Comparison of ENCODE assay signal across 8 mouse cellular contexts in the genomic region with DNA sequence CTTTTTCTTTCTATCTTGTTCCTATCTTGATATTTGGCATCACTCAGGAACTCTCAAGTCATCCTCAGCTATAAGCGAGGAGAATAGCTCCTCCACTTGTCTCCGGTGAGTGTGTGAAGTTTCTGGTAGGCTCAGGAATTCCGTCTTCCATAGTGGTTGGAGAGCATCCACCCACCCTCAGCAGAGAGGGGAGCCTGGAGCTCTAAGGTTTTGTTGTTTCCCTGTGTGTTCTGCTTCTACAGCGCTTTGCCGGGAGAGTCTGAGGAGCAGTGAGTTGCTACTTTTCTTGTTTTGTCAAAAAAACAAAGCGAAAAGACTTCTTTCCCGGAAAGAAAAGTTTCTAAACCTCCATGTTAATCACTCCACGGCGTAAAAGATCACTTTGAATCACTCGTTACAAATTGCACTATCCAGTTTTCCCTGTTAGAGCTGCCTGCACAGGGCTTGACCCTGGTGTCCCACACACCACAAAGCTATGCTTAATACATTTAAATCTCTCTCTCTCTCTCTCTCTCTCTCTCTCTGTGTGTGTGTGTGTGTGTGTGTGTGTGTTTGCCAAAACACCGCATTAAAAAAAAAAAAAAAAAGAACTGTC. TPM values are rescaled to one million over a fixed set of nuclear protein-coding genes. Genes with fewer than 3 reads are reported as not detected.
A peak's percentile ranks its signal among the peaks of the same experiment; 100 is the strongest.
DNase-seq lines count a peak whose midpoint lies in the region; ATAC-seq and TF ChIP-seq lines count a peak whose summit lies in the region.
"Had no signal": no experiment of that assay in that cellular context is flagged by ENCODE, and none has a peak within 500 bp of the region (broad histone marks: within the 10 kb centered on the region; RNA-seq: fewer than 3 reads in every experiment).

No protein-coding gene starts in this region.

- DNase-seq in right cerebral cortex, adult 2 months (ENCODE audit: low spot score in 2 of 2), result peak; percentile 23 to 35
- DNase-seq in right cerebral cortex, postnatal 14 days, result no peak
- DNase-seq in forebrain, embryonic 14.5 days (ENCODE audit: low spot score), result peak; percentile 48
- peak; percentile 61 for DNase-seq in hindbrain, postnatal 0 days (ENCODE audit: low spot score)
- peak; percentile 10 for DNase-seq in right cerebral cortex, postnatal 4 days

- 0 out of 2 replicates have a peak, but pooled peaks cover 4% of the 10 kb centered on the region for H3K27me3 ChIP-seq in forebrain, embryonic 14.5 days (replicated peaks; ENCODE audit: control insufficient read depth, insufficient read depth, low read length)
- H3K27me3 ChIP-seq in hindbrain, postnatal 0 days (ENCODE audit: insufficient read depth, low read length), result no peaks in the 10 kb centered on the region
- H3K27me3 ChIP-seq in limb, embryonic 15.5 days, result no peaks in the 10 kb centered on the region

- H3K4me2 ChIP-seq in forebrain, embryonic 14.5 days (ENCODE audit: low read length), result peak overlapping the region; percentile 82
- H3K4me2 ChIP-seq in hindbrain, postnatal 0 days (ENCODE audit: low read depth, low read length), result peak overlapping the region; percentile 75
- H3K4me2 ChIP-seq in limb, embryonic 15.5 days, result peak overlapping the region; percentile 95

- peaks cover 13% of the 10 kb centered on the region for H3K4me1 ChIP-seq in forebrain, embryonic 14.5 days (ENCODE audit: control insufficient read depth, insufficient read depth, low read length)
- H3K4me1 ChIP-seq in hindbrain, postnatal 0 days (ENCODE audit: insufficient read depth, low read length), result no peaks in the 10 kb centered on the region
- H3K4me1 ChIP-seq in limb, embryonic 15.5 days, result 0 out of 2 replicates have a peak, but pooled peaks cover 2% of the 10 kb centered on the region

- no peaks in the 10 kb centered on the region for H3K9me3 ChIP-seq in forebrain, embryonic 14.5 days (replicated peaks; ENCODE audit: control insufficient read depth, low read length)
- no peaks in the 10 kb centered on the region for H3K9me3 ChIP-seq in hindbrain, postnatal 0 days (ENCODE audit: low read length)
- H3K9me3 ChIP-seq in limb, embryonic 15.5 days, result no peaks in the 10 kb centered on the region

- peak; percentile 36; the same call in 1 of the 2 replicates for TF ChIP-seq CTCF in hindbrain, postnatal 0 days (IDR thresholded peaks at IDR 0.05; ENCODE audit: low read depth)

- no peak overlapping the region for H3K27ac ChIP-seq in forebrain, embryonic 14.5 days (ENCODE audit: low read depth, low read length)
- peak overlapping the region; percentile 90; the same call in 1 of the 2 replicates for H3K27ac ChIP-seq in hindbrain, postnatal 0 days
- no peak overlapping the region for H3K27ac ChIP-seq in limb, embryonic 15.5 days
- H3K27ac ChIP-seq: macrophage had no signal

- WGBS in forebrain, embryonic 14.5 days, result 4% methylated on average over 10 of the region's 11 CpGs
- WGBS in hindbrain, postnatal 0 days, result 3% methylated on average over 11 of the region's 11 CpGs
- 11% methylated on average over 10 of the region's 11 CpGs for WGBS in limb, embryonic 15.5 days

- no peak for ATAC-seq in forebrain, embryonic 14.5 days
- ATAC-seq in hindbrain, postnatal 0 days, result peak; percentile 38
- no peak for ATAC-seq in limb, embryonic 15.5 days (ENCODE audit: insufficient number of reproducible peaks, low FRiP score, low TSS enrichment, low read depth)
- ATAC-seq in erythroid progenitor cell, adult 5-6 weeks (replicated peaks; ENCODE audit: low FRiP score, poor library complexity, severe bottlenecking), result no peak

- peak overlapping the region; percentile 81; the same call in 1 of the 2 replicates for H3K9ac ChIP-seq in forebrain, embryonic 14.5 days (ENCODE audit: low read length)
- H3K9ac ChIP-seq in hindbrain, postnatal 0 days (replicated peaks; ENCODE audit: low read length), result peak overlapping the region; percentile 80
- no peak overlapping the region for H3K9ac ChIP-seq in limb, embryonic 15.5 days

- no peaks in the 10 kb centered on the region for H3K36me3 ChIP-seq in forebrain, embryonic 14.5 days (ENCODE audit: control insufficient read depth, insufficient read depth, low read length)
- H3K36me3 ChIP-seq in hindbrain, postnatal 0 days (ENCODE audit: insufficient read depth, low read length), result no peaks in the 10 kb centered on the region
- no peaks in the 10 kb centered on the region for H3K36me3 ChIP-seq in limb, embryonic 15.5 days

- peak overlapping the region; percentile 67 for H3K4me3 ChIP-seq in forebrain, embryonic 14.5 days (ENCODE audit: low read depth, low read length)
- peak overlapping the region; percentile 90 for H3K4me3 ChIP-seq in hindbrain, postnatal 0 days (ENCODE audit: low read length)
- peak overlapping the region; percentile 58 for H3K4me3 ChIP-seq in limb, embryonic 15.5 days

RNA-seq across cellular contexts. Expression of a gene that starts 1.3 kb away (rescaled TPM):
- polyA plus RNA-seq in forebrain, embryonic 14.5 days (2014; fragmentation: Nextera tagmentation; extraction: Ambion mirVana), result 8.0 and 11.0 TPM in 2 replicates
- 20.8 and 21.2 TPM in 2 replicates for total RNA-seq in hindbrain, postnatal 0 days (2014; rRNA removed)
- 16.3 and 16.5 TPM in 2 replicates for polyA plus RNA-seq in hindbrain, postnatal 0 days (2015; fragmentation: Nextera tagmentation; extraction: Ambion mirVana)
- polyA plus RNA-seq in limb, embryonic 15.5 days (2015; fragmentation: Nextera tagmentation; extraction: Ambion mirVana), result 5.0 and 5.2 TPM in 2 replicates
- under 0.01 TPM in 1 of 2 replicates, not detected in the other for total RNA-seq in erythroid progenitor cell, adult 5-6 weeks (2015; ENCODE audit: low replicate concordance)
- total RNA-seq in erythroid progenitor cell, adult 5-6 weeks (2017; ENCODE audit: low replicate concordance), result 0.13 TPM in 1 of 2 replicates, not detected in the other
- polyA plus RNA-seq: macrophage had no signal
